Mouse (Mus musculus) spleen, adult 18-20 months (tissue): ENCODE results near the gene Nrxn1.
A peak's percentile ranks its signal among the peaks of the same experiment; 100 is the strongest.
"Not testable (repeated sequence)": the region's sequence is repeated elsewhere in the genome, so short reads cannot be mapped to it uniquely, and the experiment has no call there.

Experiments
- DNase-seq, 2 experiments: peaks; one replicate each; pipeline ENCODE4 v3.0.0; 2022; ENCODE audit warnings: mixed read lengths in 2 of 2

Nrxn1 gene

GRCm38 (mm10) chr17:90569877-90570276 is 523.0 kb downstream of the Nrxn1 start:
- DNase-seq, result no peak

GRCm38 (mm10) chr17:90565186-90565585 is 527.7 kb downstream of the Nrxn1 start:
- DNase-seq, result no peak

- DNase-seq, result no peak
These were observed 536.5 kb downstream of the Nrxn1 start for GRCm38 (mm10) chr17:90556376-90556775.

DNA sequence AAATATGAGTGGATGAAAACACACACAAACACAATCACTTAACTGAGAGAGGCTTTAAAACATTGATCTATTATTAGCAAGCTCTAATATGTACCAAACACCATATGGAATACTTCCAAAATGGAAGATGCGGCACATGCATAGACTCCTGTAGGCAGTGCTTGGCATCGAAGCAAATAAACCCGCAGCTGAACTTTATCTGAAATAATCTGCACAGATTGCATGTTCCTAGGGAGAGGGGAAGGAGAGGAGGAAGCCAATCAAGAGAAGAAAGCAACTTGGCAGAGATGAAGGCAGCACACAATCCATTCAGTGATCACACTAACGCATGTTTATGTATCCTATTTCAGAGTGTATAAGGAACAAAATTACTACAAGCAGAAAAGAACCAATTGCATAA is 542.5 kb downstream of the Nrxn1 start:
- DNase-seq, result no peak

DNA sequence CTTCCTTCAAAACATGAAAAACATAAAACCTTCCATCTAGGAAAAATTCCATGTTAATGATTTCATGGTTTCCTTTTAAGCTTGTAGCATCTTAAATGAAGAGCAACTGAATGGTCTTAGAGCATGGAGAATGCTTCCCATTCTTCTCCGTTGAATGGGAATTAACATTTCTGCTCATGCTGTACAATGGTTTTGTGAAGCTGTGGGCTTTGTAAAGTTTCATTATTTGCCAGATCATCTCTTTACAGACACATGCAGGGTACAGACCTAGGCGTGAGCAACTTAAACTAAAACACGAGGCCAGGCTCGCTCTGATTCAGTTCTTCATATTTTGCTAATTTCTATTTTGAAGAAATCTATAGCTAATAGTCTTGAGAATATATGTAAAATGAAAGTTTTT is 546.1 kb downstream of the Nrxn1 start:
- no peak for DNase-seq

DNA sequence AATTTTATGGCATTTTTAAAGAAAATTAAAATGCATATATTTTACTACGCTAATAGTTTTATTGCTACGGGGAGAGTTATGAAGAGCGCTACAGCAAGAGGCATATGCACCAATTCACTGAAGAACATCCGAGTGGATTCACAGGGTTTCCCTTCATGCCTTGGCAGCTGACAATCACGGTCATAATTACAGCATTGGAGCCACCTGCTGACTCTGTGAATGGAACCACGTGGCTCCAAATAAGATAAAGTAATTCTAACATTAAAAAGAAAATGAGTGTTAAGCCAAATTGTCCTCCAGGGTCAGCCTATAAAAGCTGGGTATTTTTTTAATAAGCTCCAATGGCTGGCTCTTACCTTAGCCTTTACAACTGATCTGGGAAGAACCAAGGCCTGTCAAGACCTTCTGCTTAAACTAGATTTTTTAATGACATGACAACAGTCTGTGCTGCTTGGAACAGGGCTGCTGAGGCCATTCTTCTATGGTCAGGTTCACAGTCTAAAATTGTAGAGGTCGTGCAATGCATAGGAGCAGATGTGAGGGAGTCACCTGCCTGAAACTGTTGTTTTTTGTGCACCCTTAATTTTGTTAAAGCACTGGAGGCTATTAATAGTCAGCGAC is 548.1 kb downstream of the Nrxn1 start:
- no peak for DNase-seq

DNA sequence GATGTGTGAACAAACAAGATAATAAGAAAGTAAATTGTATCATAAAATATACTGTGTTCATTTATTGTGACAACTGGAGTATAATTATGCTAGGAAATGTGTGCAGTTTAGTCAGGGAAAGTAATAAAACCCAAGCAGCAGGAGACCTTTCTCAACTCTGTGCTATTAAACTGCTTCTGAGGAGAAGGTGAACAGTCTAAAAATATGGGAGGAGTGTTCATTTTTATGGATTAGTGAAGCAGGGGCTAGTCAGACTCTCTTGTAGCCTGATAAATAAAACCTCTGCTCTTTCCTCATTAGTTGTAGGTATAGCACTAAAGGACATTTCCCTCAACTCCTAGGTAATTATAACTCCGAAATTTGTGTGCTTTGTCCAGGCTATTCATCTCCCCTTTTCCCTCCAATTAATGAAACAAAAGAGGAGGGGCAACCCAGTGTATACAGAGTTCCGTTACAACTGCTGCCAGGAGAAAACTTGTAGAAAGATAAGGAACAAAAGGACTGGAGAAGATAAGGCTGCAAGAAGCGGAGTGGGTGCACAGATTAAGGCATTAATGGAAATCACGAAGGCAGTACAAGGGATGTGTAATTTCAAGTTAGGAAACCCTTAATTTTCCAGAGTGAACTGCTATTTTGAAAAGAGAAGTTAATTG is 548.8 kb downstream of the Nrxn1 start:
- DNase-seq, result no peak

GRCm38 (mm10) chr17:90531443-90531842 is 561.4 kb downstream of the Nrxn1 start:
- DNase-seq, result no peak

DNA sequence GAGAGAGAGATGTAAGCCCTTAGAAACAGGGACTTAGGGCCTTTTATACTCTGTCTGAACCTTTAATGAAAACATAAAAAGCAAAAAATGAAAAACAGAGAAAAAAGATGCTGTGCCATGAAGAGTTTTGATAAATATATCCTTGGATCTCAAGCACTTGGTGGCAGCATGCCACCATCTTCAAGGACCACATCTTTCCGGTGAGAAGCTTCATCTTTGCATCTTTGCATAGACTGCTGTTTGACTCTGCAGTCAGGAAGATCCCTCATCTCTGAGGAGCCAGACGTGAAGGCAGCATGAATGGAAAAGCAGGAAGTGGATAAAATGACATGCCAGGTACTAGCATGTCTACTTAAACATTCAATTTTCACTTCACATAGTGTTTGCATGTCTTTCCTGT is 586.8 kb downstream of the Nrxn1 start:
- no peak for DNase-seq

GRCm38 (mm10) chr17:90503999-90504398 is 588.9 kb downstream of the Nrxn1 start:
- not testable (repeated sequence) for DNase-seq

- DNase-seq, result peak in 1 of 2 experiments; percentile 22
These were observed 591.7 kb downstream of the Nrxn1 start for GRCm38 (mm10) chr17:90501023-90501675.

- DNase-seq, result no peak
These were observed 613.2 kb downstream of the Nrxn1 start for GRCm38 (mm10) chr17:90479531-90480250.

- no peak for DNase-seq
These were observed 636.1 kb downstream of the Nrxn1 start for GRCm38 (mm10) chr17:90456748-90457147.

DNA sequence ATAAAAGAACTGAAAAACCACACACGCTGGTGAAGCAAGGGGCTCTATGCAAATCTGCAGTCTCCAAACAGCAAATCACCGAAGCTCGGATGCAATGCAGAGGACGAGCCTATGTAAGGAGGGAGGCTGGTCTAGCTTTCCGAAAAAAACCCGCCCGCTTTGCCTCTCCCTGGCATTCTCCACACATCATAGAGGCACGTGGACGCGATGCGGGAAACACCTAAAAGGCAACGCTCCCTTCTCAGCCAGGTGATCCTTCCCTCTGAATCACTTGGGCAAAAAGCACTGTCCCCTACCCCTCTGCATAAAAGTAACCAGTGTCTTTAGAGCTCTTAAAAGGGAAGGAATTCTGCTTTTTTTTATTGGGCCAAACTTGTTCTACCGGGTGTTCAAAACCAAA is 637.0 kb downstream of the Nrxn1 start:
- DNase-seq, result no peak

DNA sequence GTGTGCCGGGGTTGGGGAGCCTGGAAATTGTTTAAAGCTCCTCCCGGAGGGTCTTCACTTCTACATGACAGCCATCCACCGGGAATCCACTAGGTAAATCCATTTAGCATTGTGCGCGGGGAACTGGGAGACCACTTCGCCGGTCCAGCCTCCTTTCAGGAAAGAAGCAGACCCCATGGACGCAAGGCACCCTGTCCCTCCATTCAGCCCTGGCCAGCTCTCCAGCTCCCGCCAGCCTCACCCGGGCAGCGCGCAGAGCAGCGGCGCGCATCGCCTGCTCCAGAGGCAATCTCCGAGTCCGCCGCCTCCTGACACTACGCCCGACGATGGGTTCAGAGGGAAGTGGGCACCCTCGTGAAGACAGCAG is 637.5 kb downstream of the Nrxn1 start:
- DNase-seq, result no peak

DNA sequence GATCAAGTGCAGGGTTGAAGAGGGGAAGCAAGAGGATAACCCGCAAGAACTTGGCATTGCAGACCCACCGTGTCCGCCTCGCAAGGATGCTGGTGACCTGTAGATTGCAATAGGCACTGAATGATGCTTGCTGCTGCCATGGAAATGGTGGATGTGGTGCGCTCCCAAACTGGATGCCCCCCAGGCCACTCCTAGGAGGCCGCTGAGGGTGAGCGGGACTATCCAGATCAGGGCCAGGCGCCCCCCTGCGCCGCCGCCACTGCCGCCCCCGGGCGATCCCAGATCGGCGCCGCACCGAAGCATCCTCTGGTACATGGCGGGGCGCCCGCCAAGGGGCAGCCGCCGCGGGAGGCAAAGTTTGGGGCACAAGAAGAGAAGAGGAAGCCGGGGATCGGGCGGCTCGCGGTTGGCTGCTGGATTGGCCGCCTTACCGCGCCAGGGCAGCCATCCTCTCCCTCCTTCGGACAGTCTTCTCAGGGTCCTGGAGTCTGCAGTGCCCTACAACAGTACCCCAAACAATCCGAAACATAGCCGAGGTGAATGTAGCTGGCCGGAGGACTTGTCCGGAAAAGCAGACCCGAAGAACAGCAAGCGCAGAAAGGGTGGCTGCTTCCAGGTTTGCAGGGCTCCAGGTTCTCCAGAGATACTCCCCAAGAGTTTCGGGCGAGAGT is 638.0 kb downstream of the Nrxn1 start:
- no peak for DNase-seq

GRCm38 (mm10) chr17:90454356-90454737 is 638.5 kb downstream of the Nrxn1 start:
- DNase-seq, result no peak

- no peak for DNase-seq
These were observed 639.6 kb downstream of the Nrxn1 start for GRCm38 (mm10) chr17:90453280-90453679.

DNA sequence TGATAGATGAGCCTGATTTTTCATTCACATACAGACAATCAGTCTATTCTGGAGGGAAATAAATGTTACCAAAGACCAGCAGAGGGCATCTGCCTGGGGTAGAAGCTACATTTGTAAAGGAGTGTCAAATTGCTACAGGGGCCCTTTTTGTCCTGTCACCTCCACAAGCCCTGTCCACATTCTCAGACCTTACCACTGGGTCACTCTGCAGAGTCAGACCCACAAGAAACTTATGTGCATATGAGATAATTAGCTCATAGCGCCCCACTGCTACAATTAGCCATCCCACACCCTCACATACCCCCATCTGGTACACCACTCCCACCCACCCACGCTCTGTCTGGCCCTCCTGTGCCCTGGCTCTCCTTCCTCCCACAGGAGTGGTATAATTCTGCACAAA is 640.1 kb downstream of the Nrxn1 start:
- no peak for DNase-seq

- DNase-seq, result no peak
These were observed 641.5 kb downstream of the Nrxn1 start for GRCm38 (mm10) chr17:90451384-90451783.

DNA sequence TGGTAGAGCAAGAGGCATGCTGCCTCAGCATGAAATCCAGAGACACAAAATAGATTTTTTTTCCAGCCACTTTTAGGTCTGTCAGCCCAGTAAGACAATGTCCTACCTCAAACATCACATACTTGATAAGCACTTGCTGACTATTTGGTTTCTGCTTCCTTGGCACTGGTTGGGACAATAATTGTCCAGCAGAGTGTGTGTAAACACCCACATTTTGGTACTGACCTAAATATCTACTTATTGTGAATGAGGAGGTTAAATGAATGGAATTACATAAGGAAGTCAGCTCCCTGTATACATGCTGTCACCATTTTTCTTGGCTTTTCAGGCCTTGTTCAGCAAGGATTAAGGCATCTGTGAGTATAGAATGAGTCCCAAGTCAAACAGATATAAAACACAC is 649.8 kb downstream of the Nrxn1 start:
- DNase-seq, result no peak

DNA sequence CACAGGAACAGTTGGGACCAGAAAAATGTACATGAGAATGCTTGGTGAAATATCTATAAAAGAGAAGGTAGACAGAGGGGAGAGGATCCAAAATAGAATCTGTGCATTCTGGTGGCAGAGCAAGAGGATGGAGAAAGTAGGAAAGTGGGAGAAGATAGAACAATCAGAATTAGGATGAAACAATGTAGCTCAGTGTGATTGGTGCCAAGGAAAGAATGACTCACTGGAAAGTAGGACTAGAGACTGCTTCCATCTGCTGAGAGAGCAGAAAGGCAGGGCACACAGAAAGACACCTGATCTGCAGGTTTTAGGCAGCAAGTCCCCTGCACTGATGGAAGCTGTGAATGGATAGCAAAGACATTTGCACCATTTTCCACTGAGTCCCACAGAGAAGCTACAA is 657.0 kb downstream of the Nrxn1 start:
- DNase-seq, result no peak

GRCm38 (mm10) chr17:90435371-90435770 is 657.5 kb downstream of the Nrxn1 start:
- DNase-seq, result no peak
